ENCODE assay signal across 9 mouse cellular contexts in genomic region chr5:38479027-38479426, GRCm38 (mm10). TPM values are rescaled to one million over a fixed set of nuclear protein-coding genes. Genes with fewer than 3 reads are reported as not detected.
DNase-seq lines count a peak whose midpoint lies in the region.
"Had no signal": no experiment of that assay in that cellular context is flagged by ENCODE, and none has a peak within 500 bp of the region (broad histone marks: within the 10 kb centered on the region; RNA-seq: fewer than 3 reads in every experiment).

No protein-coding gene starts in this region.

- H3K36me3 ChIP-seq in macrophage (ENCODE audit: inconsistent target) = peaks cover 15% of the 10 kb centered on the region; the same call in 1 of the 2 replicates
- H3K36me3 ChIP-seq: limb, embryonic 15.5 days had no signal

- H3K79me2 ChIP-seq in macrophage (ENCODE audit: inconsistent target) = peaks cover 13% of the 10 kb centered on the region

- peak overlapping the region; percentile 84 for H3K27ac ChIP-seq in macrophage
- H3K27ac ChIP-seq: limb, embryonic 15.5 days had no signal

- DNase-seq in layer of hippocampus, adult 18-20 months (ENCODE audit: low spot score in 2 of 2) = peak; percentile 36 to 50
- DNase-seq in layer of hippocampus, postnatal 14 days (ENCODE audit: low spot score in 2 of 2) = no peak
- DNase-seq in NIH3T3 (ENCODE audit: low read depth) = peak; percentile 15
- peak; percentile 52 to 56 for DNase-seq in cerebellum, postnatal 36 days
- DNase-seq in kidney, adult 8-10 months = peak; percentile 73 to 74
- peak; percentile 64 for DNase-seq in thymus, postnatal 4 days
- no peak for DNase-seq in right cerebral cortex, postnatal 36 days (ENCODE audit: low spot score in 2 of 2)

- H3K4me3 ChIP-seq in macrophage (ENCODE audit: inconsistent target) = peak overlapping the region; percentile 65

- 18% methylated on average over 4 of the region's 4 CpGs for WGBS in macrophage (ENCODE audit: missing documents)

RNA-seq across cellular contexts. Expression of gene Slc2a9, which starts 23.9 kb away (rescaled TPM):
- 1 to 10 TPM; 2.4 to 3.3 TPM for total RNA-seq in layer of hippocampus, adult 18-20 months (2021)
- 1 to 10 TPM; 2.8 to 2.9 TPM for total RNA-seq in layer of hippocampus, postnatal 14 days (2021)
- 10 to 100 TPM in 21 of 26 experiments, 1 to 10 TPM in 5; 1.5 to 89.4 (median 23.4) TPM for total RNA-seq in macrophage (2018; cell fraction: chromatin; rRNA removed)
- 10 to 100 TPM in 17 of 26 experiments, 1 to 10 TPM in 9; 7.1 to 29.1 (median 12.3) TPM for total RNA-seq in macrophage (2018; cell fraction: cytosol; rRNA removed)
- 10 to 100 TPM in 21 of 26 experiments, 1 to 10 TPM in 5; 4.9 to 50.8 (median 19.6) TPM for total RNA-seq in macrophage (2018; cell fraction: nucleus; rRNA removed)
- 8.5 to 10.7 TPM (median 9.2 TPM) in 3 replicates for polyA plus RNA-seq in macrophage (2018)

Comparison
In these comparisons a context has a peak if more than half of its experiments do, and no peak if none do; other contexts are left out.
1. DNase-seq: peak in layer of hippocampus, adult 18-20 months (2 of 2), NIH3T3 (single experiment), cerebellum, postnatal 36 days (2 of 2), kidney, adult 8-10 months (2 of 2) and thymus, postnatal 4 days (single experiment); none in layer of hippocampus, postnatal 14 days (0 of 2) and right cerebral cortex, postnatal 36 days (0 of 2).